In the genomic region with DNA sequence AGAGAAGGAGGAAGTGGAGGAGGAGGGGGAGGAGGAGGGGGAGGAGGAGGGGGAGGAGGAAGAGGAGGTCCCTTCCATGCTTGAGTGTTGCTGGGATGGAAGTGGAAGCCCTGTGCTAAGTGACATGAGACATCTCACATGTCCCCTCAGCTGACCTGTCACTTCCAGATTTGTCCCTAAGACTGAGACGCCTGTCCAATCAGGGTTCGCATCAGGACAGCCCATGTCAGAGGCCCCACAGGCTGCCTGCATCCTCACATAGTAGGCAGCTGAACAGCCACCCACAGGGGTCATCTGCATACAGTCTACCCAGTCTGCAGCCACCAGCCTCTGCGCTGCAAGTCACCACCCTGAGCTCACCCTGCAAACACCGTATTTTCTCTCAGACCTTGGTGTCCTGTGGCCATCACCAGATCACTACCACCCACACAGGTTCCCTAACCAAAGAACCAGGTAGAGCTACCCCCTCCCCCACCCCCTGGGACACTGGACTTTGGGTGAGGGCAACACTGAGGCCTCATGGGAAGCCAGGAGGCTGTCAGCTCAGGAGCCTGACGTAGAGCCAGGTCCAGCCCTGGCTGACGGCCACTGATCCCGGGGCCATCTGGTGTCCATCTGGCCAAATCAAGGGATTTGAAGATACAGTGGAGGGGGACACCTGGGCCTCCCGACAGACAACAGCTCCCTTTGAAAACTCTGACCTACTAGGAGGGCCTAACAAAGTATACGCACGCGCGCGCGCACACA, we compare ENCODE assay signal across 8 mouse cellular contexts. TPM values are rescaled to one million over a fixed set of nuclear protein-coding genes. Genes with fewer than 3 reads are reported as not detected.
DNase-seq lines count a peak whose midpoint lies in the region; ATAC-seq and TF ChIP-seq lines count a peak whose summit lies in the region.

No protein-coding gene starts in this region.

- DNase-seq in forebrain, embryonic 10.5 days (ENCODE audit: extremely low spot score, low spot score), result no peak
- DNase-seq in left cerebral cortex, postnatal 25 days (ENCODE audit: low spot score in 2 of 2), result no peak
- no peak for DNase-seq in layer of hippocampus, adult 9-11 months

- peaks cover 42% of the 10 kb centered on the region for H3K4me1 ChIP-seq in forebrain, embryonic 10.5 days
- 0 out of 2 replicates have a peak, but pooled peaks cover 5% of the 10 kb centered on the region for H3K4me1 ChIP-seq in forebrain, embryonic 16.5 days (replicated peaks; ENCODE audit: control insufficient read depth, insufficient read depth, low read length)
- H3K4me1 ChIP-seq in E14TG2a.4 (replicated peaks; ENCODE audit: low read depth, low read length), result peaks cover 79% of the 10 kb centered on the region
- H3K4me1 ChIP-seq in embryonic facial prominence, embryonic 12.5 days, result peaks cover 32% of the 10 kb centered on the region
- H3K4me1 ChIP-seq in liver, embryonic 12.5 days, result peaks cover 53% of the 10 kb centered on the region

- peak overlapping the region; percentile 60; the same call in 1 of the 2 replicates for H3K27ac ChIP-seq in forebrain, embryonic 10.5 days
- no peak overlapping the region for H3K27ac ChIP-seq in forebrain, embryonic 16.5 days (ENCODE audit: low read length)
- H3K27ac ChIP-seq in embryonic facial prominence, embryonic 12.5 days, result peak overlapping the region; percentile 18
- H3K27ac ChIP-seq in liver, embryonic 12.5 days, result peak overlapping the region; percentile 36; the same call in 1 of the 2 replicates

- ATAC-seq in forebrain, embryonic 16.5 days, result no peak; the same call in 1 of the 2 replicates
- no peak for ATAC-seq in embryonic facial prominence, embryonic 12.5 days (ENCODE audit: insufficient number of reproducible peaks, insufficient read depth, low FRiP score, low TSS enrichment)
- peak; percentile 38 for ATAC-seq in liver, embryonic 12.5 days
- no peak; the same call in 1 of the 2 replicates for ATAC-seq in megakaryocyte progenitor cell, adult 5-6 weeks (replicated peaks; ENCODE audit: poor library complexity)

- H3K9me3 ChIP-seq in forebrain, embryonic 10.5 days, result no peaks in the 10 kb centered on the region; the same call in 1 of the 2 replicates
- H3K9me3 ChIP-seq in forebrain, embryonic 16.5 days (ENCODE audit: control insufficient read depth, low read length), result no peaks in the 10 kb centered on the region
- H3K9me3 ChIP-seq in E14TG2a.4 (ENCODE audit: low read length), result no peaks in the 10 kb centered on the region
- H3K9me3 ChIP-seq in embryonic facial prominence, embryonic 12.5 days, result no peaks in the 10 kb centered on the region
- no peaks in the 10 kb centered on the region for H3K9me3 ChIP-seq in liver, embryonic 12.5 days (replicated peaks)

- H3K9ac ChIP-seq in forebrain, embryonic 16.5 days (replicated peaks; ENCODE audit: low read depth, low read length), result no peak overlapping the region
- H3K9ac ChIP-seq in embryonic facial prominence, embryonic 12.5 days, result no peak overlapping the region
- H3K9ac ChIP-seq in liver, embryonic 12.5 days, result no peak overlapping the region

- no peak overlapping the region for H3K4me3 ChIP-seq in forebrain, embryonic 10.5 days
- no peak overlapping the region for H3K4me3 ChIP-seq in forebrain, embryonic 16.5 days (replicated peaks; ENCODE audit: low read length)
- peak overlapping the region; percentile 76 for H3K4me3 ChIP-seq in E14TG2a.4 (replicated peaks; ENCODE audit: low read length)
- no peak overlapping the region for H3K4me3 ChIP-seq in embryonic facial prominence, embryonic 12.5 days
- H3K4me3 ChIP-seq in liver, embryonic 12.5 days, result no peak overlapping the region

- no peak for TF ChIP-seq CTCF in E14TG2a.4 (conservative IDR thresholded peaks at IDR 0.05; ENCODE audit: low read length)

- H3K36me3 ChIP-seq in forebrain, embryonic 10.5 days (replicated peaks), result no peaks in the 10 kb centered on the region
- no peaks in the 10 kb centered on the region for H3K36me3 ChIP-seq in forebrain, embryonic 16.5 days (ENCODE audit: control insufficient read depth, insufficient read depth)
- H3K36me3 ChIP-seq in E14TG2a.4 (ENCODE audit: insufficient read depth, low read length), result peaks cover 13% of the 10 kb centered on the region
- 0 out of 2 replicates have a peak, but pooled peaks cover 7% of the 10 kb centered on the region for H3K36me3 ChIP-seq in embryonic facial prominence, embryonic 12.5 days
- H3K36me3 ChIP-seq in liver, embryonic 12.5 days, result no peaks in the 10 kb centered on the region; the same call in 1 of the 2 replicates

- H3K27me3 ChIP-seq in forebrain, embryonic 10.5 days (ENCODE audit: poor library complexity, severe bottlenecking), result no peaks in the 10 kb centered on the region
- no peaks in the 10 kb centered on the region for H3K27me3 ChIP-seq in forebrain, embryonic 16.5 days (replicated peaks; ENCODE audit: control insufficient read depth, insufficient read depth, low read length)
- H3K27me3 ChIP-seq in E14TG2a.4 (ENCODE audit: insufficient read depth, low read length), result no peaks in the 10 kb centered on the region
- no peaks in the 10 kb centered on the region for H3K27me3 ChIP-seq in embryonic facial prominence, embryonic 12.5 days
- no peaks in the 10 kb centered on the region for H3K27me3 ChIP-seq in liver, embryonic 12.5 days (replicated peaks)

- no peak overlapping the region for H3K4me2 ChIP-seq in forebrain, embryonic 16.5 days (ENCODE audit: low read length)
- no peak overlapping the region for H3K4me2 ChIP-seq in embryonic facial prominence, embryonic 12.5 days (replicated peaks)
- H3K4me2 ChIP-seq in liver, embryonic 12.5 days, result no peak overlapping the region

- intact Hi-C loops in left cerebral cortex, postnatal 25 days (cut with DNase I), result no loop called here

- whole genome bisulfite sequencing in forebrain, embryonic 10.5 days, result 81% methylated on average over 14 of the region's 14 CpGs
- WGBS in forebrain, embryonic 16.5 days, result 72% methylated on average over 13 of the region's 14 CpGs
- 46% methylated on average over 8 of the region's 14 CpGs for WGBS in embryonic facial prominence, embryonic 12.5 days
- WGBS in liver, embryonic 12.5 days (ENCODE audit: insufficient replicate concordance), result 72% methylated on average over 14 of the region's 14 CpGs

RNA-seq across cellular contexts. Expression of gene Ttyh2, which starts 9.6 kb away (rescaled TPM):
- 8.6 and 9.5 TPM in 2 replicates for polyA plus RNA-seq in forebrain, embryonic 10.5 days (2016; fragmentation: Nextera tagmentation; extraction: Ambion mirVana)
- polyA plus RNA-seq in forebrain, embryonic 16.5 days (2015; fragmentation: Nextera tagmentation; extraction: Ambion mirVana), result 25.1 and 27.5 TPM in 2 replicates
- 21.6 and 24.5 TPM in 2 replicates for polyA plus RNA-seq in embryonic facial prominence, embryonic 12.5 days (2016; fragmentation: Nextera tagmentation; extraction: Ambion mirVana)
- polyA plus RNA-seq in liver, embryonic 12.5 days (2016; fragmentation: Nextera tagmentation; extraction: Ambion mirVana), result 5.6 and 6.1 TPM in 2 replicates
- total RNA-seq in megakaryocyte progenitor cell, adult 5-6 weeks (2015), result 3.1 and 4.0 TPM in 2 replicates
- total RNA-seq in megakaryocyte progenitor cell, adult 5-6 weeks (2017), result 4.4 and 5.9 TPM in 2 replicates
- total RNA-seq in left cerebral cortex, postnatal 25 days (2021), result 10 to 100 TPM; 18.6 to 21.4 TPM

RNA-seq across cellular contexts. Expression of gene Rpl38, which starts 16.5 kb away (rescaled TPM):
- polyA plus RNA-seq in forebrain, embryonic 10.5 days (2016; fragmentation: Nextera tagmentation; extraction: Ambion mirVana), result 1,134 and 1,162 TPM in 2 replicates
- polyA plus RNA-seq in forebrain, embryonic 16.5 days (2015; fragmentation: Nextera tagmentation; extraction: Ambion mirVana), result 637 and 697 TPM in 2 replicates
- 893 and 953 TPM in 2 replicates for polyA plus RNA-seq in embryonic facial prominence, embryonic 12.5 days (2016; fragmentation: Nextera tagmentation; extraction: Ambion mirVana)
- 1,173 and 1,181 TPM in 2 replicates for polyA plus RNA-seq in liver, embryonic 12.5 days (2016; fragmentation: Nextera tagmentation; extraction: Ambion mirVana)
- total RNA-seq in megakaryocyte progenitor cell, adult 5-6 weeks (2015), result 1,088 and 1,176 TPM in 2 replicates
- 3,319 and 5,175 TPM in 2 replicates for total RNA-seq in megakaryocyte progenitor cell, adult 5-6 weeks (2017)
- 100 to 1,000 TPM; 765 to 799 TPM for total RNA-seq in left cerebral cortex, postnatal 25 days (2021)

RNA-seq across cellular contexts. Expression of gene Dnaic2, which starts 42.4 kb away (rescaled TPM):
- polyA plus RNA-seq in forebrain, embryonic 10.5 days (2016; fragmentation: Nextera tagmentation; extraction: Ambion mirVana), result 0.77 and 1.0 TPM in 2 replicates
- 1.5 and 2.0 TPM in 2 replicates for polyA plus RNA-seq in forebrain, embryonic 16.5 days (2015; fragmentation: Nextera tagmentation; extraction: Ambion mirVana)
- 2.0 and 2.2 TPM in 2 replicates for polyA plus RNA-seq in embryonic facial prominence, embryonic 12.5 days (2016; fragmentation: Nextera tagmentation; extraction: Ambion mirVana)
- 0.05 TPM in 1 of 2 replicates, not detected in the other for polyA plus RNA-seq in liver, embryonic 12.5 days (2016; fragmentation: Nextera tagmentation; extraction: Ambion mirVana)
- total RNA-seq in megakaryocyte progenitor cell, adult 5-6 weeks (2015), result not detected in 2 replicates
- total RNA-seq in megakaryocyte progenitor cell, adult 5-6 weeks (2017), result not detected in 2 replicates
- 1 to 10 TPM in 1 of 2 experiments, under 1 TPM in 1; 0.62 to 1.4 TPM for total RNA-seq in left cerebral cortex, postnatal 25 days (2021)
